Mouse (Mus musculus): Measurements from ENCODE around the gene Olfr523. TPM values are rescaled to one million over a fixed set of nuclear protein-coding genes. Genes with fewer than 3 reads are reported as not detected.

The Olfr523 gene
- polyA plus RNA-seq, 1 experiment from 2014 or later = not detected

DNA sequence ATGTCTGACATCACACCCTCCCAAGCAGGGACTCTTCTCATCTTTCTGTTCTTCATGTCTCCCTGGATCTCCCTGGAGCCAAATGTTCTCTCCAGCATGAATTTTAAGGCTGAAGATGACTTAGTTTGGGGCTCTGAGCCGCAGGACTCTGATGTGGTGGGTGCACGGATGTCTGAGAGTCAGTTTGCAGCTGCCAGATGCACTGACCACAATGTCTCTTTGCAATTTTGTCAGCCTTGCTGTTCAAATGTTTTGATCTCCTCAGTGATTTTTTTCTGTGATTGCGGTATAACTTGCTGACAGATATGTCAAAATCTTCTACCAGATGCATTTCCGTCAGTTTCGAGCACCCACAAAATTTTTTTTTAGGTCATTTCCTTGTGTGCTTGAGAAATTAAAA is 40.8 kb downstream of the Olfr523 start:
- WGBS = 79% methylated on average over 5 of the region's 5 CpGs
- H3K27ac ChIP-seq (replicated peaks) = no peak overlapping the region
- no peak overlapping the region for H3K4me3 ChIP-seq (ENCODE audit: low read depth, low read length)
- no peaks in the 10 kb centered on the region for H3K36me3 ChIP-seq (ENCODE audit: control insufficient read depth, insufficient read depth, low read length)
- no peak overlapping the region for H3K4me2 ChIP-seq (replicated peaks; ENCODE audit: low read depth)
- DNase-seq (ENCODE audit: low spot score) (no peak), ATAC-seq (ENCODE audit: low FRiP score, low TSS enrichment) (no peak)
- no peaks in the 10 kb centered on the region for H3K27me3 ChIP-seq (ENCODE audit: control insufficient read depth, insufficient read depth, low read length)
- no peaks in the 10 kb centered on the region for H3K9me3 ChIP-seq (ENCODE audit: control insufficient read depth, low read length)
- H3K4me1 ChIP-seq (replicated peaks; ENCODE audit: control insufficient read depth, insufficient read depth) = no peaks in the 10 kb centered on the region
- TF ChIP-seq CTCF (IDR thresholded peaks at IDR 0.05; ENCODE audit: low read depth) (no peak), EP300 (optimal IDR thresholded peaks at IDR 0.05) (no peak)
- H3K9ac ChIP-seq (ENCODE audit: low read length) = no peak overlapping the region

DNA sequence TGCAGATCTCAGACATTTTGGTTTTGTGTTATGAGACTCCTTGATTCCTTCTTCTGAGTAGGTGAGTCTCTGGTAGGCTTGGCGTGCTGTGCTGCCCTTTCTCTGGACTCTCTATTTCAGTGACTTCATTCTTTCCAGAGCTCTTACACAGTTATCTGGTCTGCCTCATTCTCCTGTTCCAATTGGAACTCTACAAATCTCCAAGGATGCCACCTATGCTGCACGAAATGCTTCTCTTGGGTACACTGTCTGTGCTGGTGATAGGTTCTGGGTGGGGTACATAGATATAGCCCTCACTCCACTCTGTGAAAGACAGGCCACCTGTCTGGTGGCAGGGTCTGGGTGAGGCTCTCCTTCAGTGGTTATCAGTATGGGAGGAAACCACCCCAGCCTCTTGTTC is 45.0 kb downstream of the Olfr523 start, which contains the start of gene Cd163l1:
TSS of gene Cd163l1 (plus strand) at position 301 of the 400 bp plus-strand sequence.
- TF ChIP-seq EP300 (optimal IDR thresholded peaks at IDR 0.05) (no peak), CTCF (IDR thresholded peaks at IDR 0.05; ENCODE audit: low read depth) (no peak)
- no peak within 1 kb of the TSS for H3K27ac ChIP-seq (replicated peaks)
- no peaks in the 10 kb centered on the region for H3K4me1 ChIP-seq (replicated peaks; ENCODE audit: control insufficient read depth, insufficient read depth)
- no peaks in the 10 kb centered on the region for H3K27me3 ChIP-seq (ENCODE audit: control insufficient read depth, insufficient read depth, low read length)
- H3K4me2 ChIP-seq (replicated peaks; ENCODE audit: low read depth) = no peak within 1 kb of the TSS
- no peak for ATAC-seq (ENCODE audit: low FRiP score, low TSS enrichment)
- no peak within 1 kb of the TSS for H3K4me3 ChIP-seq (ENCODE audit: low read depth, low read length)
- no peaks in the 10 kb centered on the region for H3K36me3 ChIP-seq (ENCODE audit: control insufficient read depth, insufficient read depth, low read length)
- no peak within 1 kb of the TSS for H3K9ac ChIP-seq (ENCODE audit: low read length)
- WGBS = 83% methylated on average over 2 of the region's 2 CpGs
- no peak for DNase-seq (ENCODE audit: low spot score)
- H3K9me3 ChIP-seq (ENCODE audit: control insufficient read depth, low read length) = no peaks in the 10 kb centered on the region

DNA sequence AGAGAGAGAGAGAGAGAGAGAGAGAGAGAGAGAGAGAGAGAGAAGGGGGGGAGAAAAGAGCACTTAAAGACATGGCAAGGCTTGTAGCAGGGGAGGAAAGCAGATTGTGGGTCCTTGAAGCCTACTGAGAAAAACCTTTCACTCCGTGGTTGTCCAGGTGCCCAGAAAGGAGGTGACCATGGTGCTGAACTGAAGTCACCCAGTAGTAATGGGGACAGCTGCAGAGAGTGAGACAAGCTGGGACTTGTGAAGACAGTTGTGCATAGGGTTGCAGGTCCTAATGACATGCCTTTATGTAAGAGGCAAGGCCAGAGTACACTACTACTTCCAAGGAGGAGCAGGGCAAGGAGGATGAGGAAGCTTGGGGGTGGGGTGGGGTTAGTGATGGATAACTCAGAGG is 46.3 kb downstream of the Olfr523 start:
- Histone ChIP-seq H3K27me3 (ENCODE audit: control insufficient read depth, insufficient read depth, low read length) (no peaks in the 10 kb centered on the region), H3K4me2 (replicated peaks; ENCODE audit: low read depth) (no peak overlapping the region), H3K4me1 (replicated peaks; ENCODE audit: control insufficient read depth, insufficient read depth) (no peaks in the 10 kb centered on the region), H3K36me3 (ENCODE audit: control insufficient read depth, insufficient read depth, low read length) (no peaks in the 10 kb centered on the region), H3K9me3 (ENCODE audit: control insufficient read depth, low read length) (no peaks in the 10 kb centered on the region), H3K4me3 (ENCODE audit: low read depth, low read length) (no peak overlapping the region), H3K27ac (replicated peaks) (no peak overlapping the region), H3K9ac (ENCODE audit: low read length) (no peak overlapping the region)
- WGBS = 6% methylated on average over 1 of the region's 1 CpGs
- ATAC-seq (ENCODE audit: low FRiP score, low TSS enrichment) (no peak), DNase-seq (ENCODE audit: low spot score) (no peak)
- TF ChIP-seq CTCF (IDR thresholded peaks at IDR 0.05; ENCODE audit: low read depth) (no peak), EP300 (optimal IDR thresholded peaks at IDR 0.05) (no peak)

DNA sequence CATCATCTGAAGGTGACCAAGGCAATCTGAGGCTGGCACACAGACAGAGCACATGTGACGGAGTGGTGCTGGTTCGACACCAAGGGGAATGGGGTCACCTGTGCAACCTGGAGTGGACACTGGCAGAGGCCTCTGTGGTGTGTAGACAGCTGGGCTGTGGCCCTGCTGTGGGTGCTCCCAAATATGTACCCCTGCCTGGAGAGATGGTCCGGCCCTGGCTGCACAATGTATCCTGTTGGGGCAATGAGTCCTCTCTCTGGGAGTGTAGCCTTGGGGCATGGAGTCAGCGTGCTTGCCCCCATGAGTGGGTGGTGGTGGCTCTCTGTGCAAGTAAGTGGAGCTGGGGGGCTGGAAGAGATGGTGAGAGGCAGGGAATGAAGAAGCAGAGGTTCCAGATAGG is 47.4 kb downstream of the Olfr523 start:
- TF ChIP-seq EP300 (optimal IDR thresholded peaks at IDR 0.05) = no peak
- no peak for TF ChIP-seq CTCF (IDR thresholded peaks at IDR 0.05; ENCODE audit: low read depth)
- no peak overlapping the region for H3K27ac ChIP-seq (replicated peaks)
- no peak for ATAC-seq (ENCODE audit: low FRiP score, low TSS enrichment)
- no peak overlapping the region for H3K4me3 ChIP-seq (ENCODE audit: low read depth, low read length)
- H3K4me2 ChIP-seq (replicated peaks; ENCODE audit: low read depth) = no peak overlapping the region
- H3K4me1 ChIP-seq (replicated peaks; ENCODE audit: control insufficient read depth, insufficient read depth) = no peaks in the 10 kb centered on the region
- no peak overlapping the region for H3K9ac ChIP-seq (ENCODE audit: low read length)
- no peaks in the 10 kb centered on the region for H3K9me3 ChIP-seq (ENCODE audit: control insufficient read depth, low read length)
- DNase-seq (ENCODE audit: low spot score) = no peak
- no peaks in the 10 kb centered on the region for H3K27me3 ChIP-seq (ENCODE audit: control insufficient read depth, insufficient read depth, low read length)
- H3K36me3 ChIP-seq (ENCODE audit: control insufficient read depth, insufficient read depth, low read length) = no peaks in the 10 kb centered on the region
- 70% methylated on average over 4 of the region's 4 CpGs for WGBS

DNA sequence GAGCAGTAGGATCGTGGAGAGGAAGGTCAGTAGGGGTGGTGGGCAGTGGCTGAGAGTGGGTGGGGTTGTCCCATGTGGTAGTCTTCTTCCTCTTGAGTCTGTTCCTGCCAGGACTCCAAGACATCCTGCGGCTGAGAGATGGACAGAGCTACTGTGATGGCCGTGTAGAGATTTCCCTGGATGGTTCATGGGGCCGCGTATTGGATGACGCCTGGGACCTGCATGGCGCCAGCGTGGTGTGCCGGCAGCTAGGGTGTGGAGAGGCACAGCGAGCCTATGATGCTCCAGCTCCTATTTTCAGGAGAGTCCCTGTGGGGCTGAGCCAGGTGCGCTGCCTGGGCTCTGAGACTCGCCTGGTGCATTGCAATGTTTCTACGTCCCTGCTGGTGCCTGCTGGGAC is 51.2 kb downstream of the Olfr523 start:
- no peak for TF ChIP-seq CTCF (IDR thresholded peaks at IDR 0.05; ENCODE audit: low read depth)
- TF ChIP-seq EP300 (optimal IDR thresholded peaks at IDR 0.05) = no peak

More for the DNA sequence above, 51.2 kb downstream of the Olfr523 start:
- H3K27ac ChIP-seq (replicated peaks) = no peak overlapping the region
- H3K9ac ChIP-seq (ENCODE audit: low read length) = no peak overlapping the region
- no peaks in the 10 kb centered on the region for H3K9me3 ChIP-seq (ENCODE audit: control insufficient read depth, low read length)
- 82% methylated on average over 13 of the region's 13 CpGs for WGBS
- DNase-seq (ENCODE audit: low spot score) (no peak), ATAC-seq (ENCODE audit: low FRiP score, low TSS enrichment) (no peak)
- H3K4me2 ChIP-seq (replicated peaks; ENCODE audit: low read depth) = no peak overlapping the region
- no peaks in the 10 kb centered on the region for H3K4me1 ChIP-seq (replicated peaks; ENCODE audit: control insufficient read depth, insufficient read depth)
- no peak overlapping the region for H3K4me3 ChIP-seq (ENCODE audit: low read depth, low read length)
- H3K36me3 ChIP-seq (ENCODE audit: control insufficient read depth, insufficient read depth, low read length) = no peaks in the 10 kb centered on the region
- no peaks in the 10 kb centered on the region for H3K27me3 ChIP-seq (ENCODE audit: control insufficient read depth, insufficient read depth, low read length)

Other genes starting within 250 kb of the Olfr523 start
- 0.13 TPM in 1 of 2 replicates, not detected in the other for gene Utf1, start 229.4 kb upstream of the Olfr523 start, polyA plus RNA-seq (2015; fragmentation: Nextera tagmentation; extraction: Ambion mirVana)
- 0.11 and 0.17 TPM in 2 replicates for gene 6430531B16Rik, start 194.5 kb upstream of the Olfr523 start, polyA plus RNA-seq (2015; fragmentation: Nextera tagmentation; extraction: Ambion mirVana)
- gene Adam8, start 180.7 kb upstream of the Olfr523 start, polyA plus RNA-seq (2015; fragmentation: Nextera tagmentation; extraction: Ambion mirVana) = 0.85 and 1.1 TPM in 2 replicates
- gene Zfp511, start 136.8 kb upstream of the Olfr523 start, polyA plus RNA-seq (2015; fragmentation: Nextera tagmentation; extraction: Ambion mirVana) = 19.7 and 20.7 TPM in 2 replicates
- gene Tubgcp2, start 136.5 kb upstream of the Olfr523 start, polyA plus RNA-seq (2015; fragmentation: Nextera tagmentation; extraction: Ambion mirVana) = 17.7 and 20.1 TPM in 2 replicates
- gene Msx3, start 124.1 kb upstream of the Olfr523 start, polyA plus RNA-seq (2015; fragmentation: Nextera tagmentation; extraction: Ambion mirVana) = 0.04 TPM in 1 of 2 replicates, not detected in the other
- gene Caly, start 90.7 kb upstream of the Olfr523 start, polyA plus RNA-seq (2015; fragmentation: Nextera tagmentation; extraction: Ambion mirVana) = 4.5 and 5.6 TPM in 2 replicates
- 24.4 and 45.2 TPM in 2 replicates for gene Prap1, start 79.8 kb upstream of the Olfr523 start, polyA plus RNA-seq (2015; fragmentation: Nextera tagmentation; extraction: Ambion mirVana)
- gene Fuom, start 70.8 kb upstream of the Olfr523 start, polyA plus RNA-seq (2015; fragmentation: Nextera tagmentation; extraction: Ambion mirVana) = 41.2 and 44.5 TPM in 2 replicates
- gene Paox, start 57.4 kb upstream of the Olfr523 start, polyA plus RNA-seq (2015; fragmentation: Nextera tagmentation; extraction: Ambion mirVana) = 27.7 and 27.8 TPM in 2 replicates
- gene Echs1, start 56.7 kb upstream of the Olfr523 start, polyA plus RNA-seq (2015; fragmentation: Nextera tagmentation; extraction: Ambion mirVana) = 139 and 143 TPM in 2 replicates
- 19.8 and 20.6 TPM in 2 replicates for gene Mtg1, start 35.7 kb upstream of the Olfr523 start, polyA plus RNA-seq (2015; fragmentation: Nextera tagmentation; extraction: Ambion mirVana)
- 0.90 and 1.1 TPM in 2 replicates for gene Sprn, start 18.3 kb upstream of the Olfr523 start, polyA plus RNA-seq (2015; fragmentation: Nextera tagmentation; extraction: Ambion mirVana)
- not detected in 2 replicates for gene Olfr522, start 8.5 kb upstream of the Olfr523 start, polyA plus RNA-seq (2015; fragmentation: Nextera tagmentation; extraction: Ambion mirVana)
- gene Olfr524, start 32.7 kb downstream of the Olfr523 start, polyA plus RNA-seq (2015; fragmentation: Nextera tagmentation; extraction: Ambion mirVana) = not detected in 2 replicates
- 0.11 TPM in 2 replicates for gene Cd163l1, start 45.0 kb downstream of the Olfr523 start, polyA plus RNA-seq (2015; fragmentation: Nextera tagmentation; extraction: Ambion mirVana)
- not detected in 2 replicates for gene 5830411N06Rik, start 74.1 kb downstream of the Olfr523 start, polyA plus RNA-seq (2015; fragmentation: Nextera tagmentation; extraction: Ambion mirVana)
- gene Olfr525, start 147.6 kb downstream of the Olfr523 start, polyA plus RNA-seq (2015; fragmentation: Nextera tagmentation; extraction: Ambion mirVana) = 0.02 TPM in 1 of 2 replicates, not detected in the other
- gene Olfr527, start 160.8 kb downstream of the Olfr523 start, polyA plus RNA-seq (2015; fragmentation: Nextera tagmentation; extraction: Ambion mirVana) = not detected in 2 replicates
- gene Olfr60, start 188.5 kb downstream of the Olfr523 start, polyA plus RNA-seq (2015; fragmentation: Nextera tagmentation; extraction: Ambion mirVana) = not detected in 2 replicates
- not detected in 2 replicates for gene Olfr530, start 203.1 kb downstream of the Olfr523 start, polyA plus RNA-seq (2015; fragmentation: Nextera tagmentation; extraction: Ambion mirVana)
- 0.04 TPM in 1 of 2 replicates, not detected in the other for gene Olfr531, start 229.7 kb downstream of the Olfr523 start, polyA plus RNA-seq (2015; fragmentation: Nextera tagmentation; extraction: Ambion mirVana)
- gene Olfr532, start 248.4 kb downstream of the Olfr523 start, polyA plus RNA-seq (2015; fragmentation: Nextera tagmentation; extraction: Ambion mirVana) = 0.07 TPM in 1 of 2 replicates, not detected in the other